Mouse (Mus musculus): Measurements from ENCODE around the gene Spata31d1b.

- TF ChIP-seq CTCF (IDR thresholded peaks at IDR 0.05; ENCODE audit: borderline replicate concordance, control insufficient read depth, extremely low read depth, insufficient read depth, low read length, poor library complexity) = no peak
- no peak for TF ChIP-seq POLR2A (IDR thresholded peaks at IDR 0.05; ENCODE audit: control insufficient read depth, extremely low read depth, insufficient read depth, low read length, poor library complexity)
Observed at GRCm38 (mm10) chr13:59719475-59719874, 7.4 kb downstream of the Spata31d1b start.
